Mouse (Mus musculus) MEL (cell line): ENCODE results near the gene Cog3. TPM values are rescaled to one million over a fixed set of nuclear protein-coding genes. Genes with fewer than 3 reads are reported as not detected.
A peak's percentile ranks its signal among the peaks of the same experiment; 100 is the strongest.

Experiments used
- DNase-seq: peaks from one replicate; pipeline ENCODE4 v3.0.0; 2011; ENCODE audit warnings: low read depth, low spot score
- H3K27ac ChIP-seq: 2 replicates; pipeline ENCODE4 v1.5.1; 2012; ENCODE audit warnings: low read depth, mild to moderate bottlenecking, control low read depth, low read length, moderate library complexity; ENCODE audit not compliant: control insufficient read depth
- H3K27me3 ChIP-seq, 2 experiments: fragments of 150-350 bp in 1 of 2; sonication (generic) in 1 of 2; 2 replicates each; pipeline ENCODE4 v1.6.1; 2012; ENCODE audit warnings: low read length in 2 of 2, mild to moderate bottlenecking in 2 of 2, improper control_type of control experiment in 1 of 2, moderate library complexity in 1 of 2; ENCODE audit not compliant: insufficient read depth in 2 of 2, control insufficient read depth in 1 of 2
- H3K36me3 ChIP-seq, 2 experiments: 2 replicates each; pipeline ENCODE4 v1.6.1; 2012 to 2014; ENCODE audit warnings: low read length in 2 of 2, improper control_type of control experiment in 1 of 2, inconsistent platforms in 1 of 2, mild to moderate bottlenecking in 1 of 2; ENCODE audit not compliant: insufficient read depth in 2 of 2, control insufficient read depth in 1 of 2
- H3K4me1 ChIP-seq, 2 experiments: fragments of 150-350 bp in 1 of 2; sonication (generic) in 1 of 2; 2 replicates each; pipeline ENCODE4 v1.6.1; 2012; ENCODE audit warnings: low read length in 2 of 2, improper control_type of control experiment in 1 of 2, mild to moderate bottlenecking in 1 of 2; ENCODE audit not compliant: insufficient read depth in 2 of 2, control insufficient read depth in 1 of 2
- H3K4me3 ChIP-seq, 2 experiments: fragments of 150-350 bp in 1 of 2; sonication (generic) in 1 of 2; 2 replicates each; pipeline ENCODE4 v1.5.1; 2012; ENCODE audit warnings: low read depth in 2 of 2, low read length in 2 of 2, mild to moderate bottlenecking in 2 of 2, moderate library complexity in 2 of 2, control low read depth in 1 of 2, improper control_type of control experiment in 1 of 2; ENCODE audit not compliant: control insufficient read depth in 1 of 2, insufficient read depth in 1 of 2
- H3K79me2 ChIP-seq: 2 replicates; pipeline ENCODE4 v1.6.1; 2012; ENCODE audit warnings: mild to moderate bottlenecking, low read length, moderate library complexity; ENCODE audit not compliant: control insufficient read depth, poor library complexity, insufficient read depth
- H3K9ac ChIP-seq: 2 replicates; pipeline ENCODE4 v1.6.1; 2012; ENCODE audit warnings: low read depth, mild to moderate bottlenecking, control low read depth, low read length, moderate library complexity; ENCODE audit not compliant: control insufficient read depth, poor library complexity, severe bottlenecking
- H3K9me3 ChIP-seq: fragments of 150-350 bp; sonication (generic); replicated peaks from 2 replicates; pipeline ENCODE4 v1.6.1; 2012; ENCODE audit warnings: mild to moderate bottlenecking, low read length, improper control_type of control experiment, moderate library complexity; ENCODE audit not compliant: insufficient read depth
- CHD1 ChIP-seq: IDR thresholded peaks from 2 replicates; pipeline ENCODE4 v1.6.1; 2012; ENCODE audit warnings: low read depth, mild to moderate bottlenecking, inconsistent platforms, low read length, improper control_type of control experiment
- CHD2 ChIP-seq: IDR thresholded peaks from 2 replicates; pipeline ENCODE4 v1.6.1; 2011; ENCODE audit warnings: low read length, improper control_type of control experiment
- ELF1 ChIP-seq: IDR thresholded peaks from 2 replicates; pipeline ENCODE4 v1.6.1; 2014; ENCODE audit warnings: low read depth, mild to moderate bottlenecking, inconsistent platforms, low read length, improper control_type of control experiment, moderate library complexity
- EP300 ChIP-seq, 2 experiments: IDR thresholded peaks; 2 replicates each; pipeline ENCODE4 v1.6.1; 2011; ENCODE audit warnings: improper control_type of control experiment in 2 of 2, low read length in 2 of 2, low read depth in 1 of 2, mild to moderate bottlenecking in 1 of 2
- GATA1 ChIP-seq: IDR thresholded peaks from 2 replicates; pipeline ENCODE4 v1.6.1; 2011; ENCODE audit warnings: low read depth, low read length, improper control_type of control experiment
- HCFC1 ChIP-seq: IDR thresholded peaks from 2 replicates; pipeline ENCODE4 v1.6.1; 2012; ENCODE audit warnings: low read depth, mild to moderate bottlenecking, inconsistent platforms, low read length, improper control_type of control experiment, moderate library complexity
- JUND ChIP-seq: IDR thresholded peaks from 2 replicates; pipeline ENCODE4 v1.6.1; 2011; ENCODE audit warnings: low read depth, mild to moderate bottlenecking, improper control_type of control experiment, low read length
- KAT2A ChIP-seq: conservative IDR thresholded peaks from 2 replicates; pipeline ENCODE4 v1.6.1; 2012; ENCODE audit warnings: low read depth, low read length, improper control_type of control experiment, inconsistent platforms
- MAZ ChIP-seq: IDR thresholded peaks from 2 replicates; pipeline ENCODE4 v1.6.1; 2012; ENCODE audit warnings: low read depth, mild to moderate bottlenecking, inconsistent platforms, low read length, improper control_type of control experiment
- MEF2A ChIP-seq: IDR thresholded peaks from 2 replicates; pipeline ENCODE4 v1.6.1; 2014; ENCODE audit warnings: low read depth, mild to moderate bottlenecking, inconsistent platforms, low read length, improper control_type of control experiment; ENCODE audit not compliant: poor library complexity, insufficient replicate concordance, severe bottlenecking; ENCODE audit errors: extremely low read depth
- MYC ChIP-seq: IDR thresholded peaks from 2 replicates; pipeline ENCODE4 v1.6.1; 2011; ENCODE audit warnings: low read depth, mild to moderate bottlenecking, low read length, improper control_type of control experiment, moderate library complexity
- NELFE ChIP-seq: IDR thresholded peaks from 2 replicates; pipeline ENCODE4 v1.6.1; 2011; ENCODE audit warnings: low read depth, low read length, improper control_type of control experiment
- POLR2A ChIP-seq, 2 experiments: IDR thresholded peaks; 2 replicates each; pipeline ENCODE4 v1.6.1; 2011 to 2012; ENCODE audit warnings: low read length in 2 of 2, mild to moderate bottlenecking in 2 of 2, control low read depth in 1 of 2, improper control_type of control experiment in 1 of 2, low read depth in 1 of 2, moderate library complexity in 1 of 2; ENCODE audit not compliant: control insufficient read depth in 1 of 2, insufficient read depth in 1 of 2, poor library complexity in 1 of 2
- POLR2AphosphoS5 ChIP-seq: IDR thresholded peaks from 2 replicates; pipeline ENCODE4 v1.6.1; 2012; ENCODE audit warnings: low read depth, borderline replicate concordance, mild to moderate bottlenecking, inconsistent platforms, low read length, moderate library complexity, mixed read lengths
- RCOR1 ChIP-seq: IDR thresholded peaks from 2 replicates; pipeline ENCODE4 v1.6.1; 2012; ENCODE audit warnings: low read depth, mild to moderate bottlenecking, inconsistent platforms, low read length, improper control_type of control experiment
- UBTF ChIP-seq: IDR thresholded peaks from 2 replicates; pipeline ENCODE4 v1.6.1; 2012; ENCODE audit warnings: low read depth, mild to moderate bottlenecking, inconsistent platforms, low read length, improper control_type of control experiment, moderate library complexity, borderline replicate concordance; ENCODE audit not compliant: insufficient read depth
- USF1 ChIP-seq: IDR thresholded peaks from 2 replicates; pipeline ENCODE4 v1.6.1; 2014; ENCODE audit warnings: low read depth, mild to moderate bottlenecking, inconsistent platforms, low read length, improper control_type of control experiment, moderate library complexity
- USF2 ChIP-seq, 2 experiments: IDR thresholded peaks; 2 replicates each; pipeline ENCODE4 v1.6.1; 2011 to 2012; ENCODE audit warnings: improper control_type of control experiment in 2 of 2, low read length in 2 of 2, borderline replicate concordance in 1 of 2, inconsistent platforms in 1 of 2, low read depth in 1 of 2, mild to moderate bottlenecking in 1 of 2; ENCODE audit not compliant: insufficient read depth in 1 of 2
- ZC3H11A ChIP-seq: IDR thresholded peaks from 2 replicates; pipeline ENCODE4 v1.6.1; 2012; ENCODE audit warnings: low read depth, mild to moderate bottlenecking, inconsistent platforms, low read length, improper control_type of control experiment
- ZKSCAN1 ChIP-seq: IDR thresholded peaks from 2 replicates; pipeline ENCODE4 v1.6.1; 2012; ENCODE audit warnings: low read depth, mild to moderate bottlenecking, inconsistent platforms, low read length, improper control_type of control experiment, moderate library complexity
- ZNF384 ChIP-seq: IDR thresholded peaks from 2 replicates; pipeline ENCODE4 v1.6.1; 2012; ENCODE audit warnings: low read depth, mild to moderate bottlenecking, inconsistent platforms, low read length, improper control_type of control experiment
- polyA plus RNA-seq, 2 experiments: library from polyadenylated mRNA; stranded (reverse) in 1 of 2; unstranded in 1 of 2; fragments of >175 nt in 1 of 2; fragments of >200 nt in 1 of 2; gene quantifications; 2 replicates each; pipeline versions ENCODE4 v1.2.1 to v1.2.4; 2012; ENCODE audit warnings: low replicate concordance in 2 of 2, low read depth in 1 of 2; ENCODE audit not compliant: insufficient read length in 2 of 2, insufficient read depth in 1 of 2, missing spikeins in 1 of 2
- total RNA-seq: library from RNA; depleted of rRNA; stranded (reverse); fragments of 300-350 nt; gene quantifications from 2 replicates; pipeline ENCODE4 v1.2.3, GENCODE M21; 2012

Cog3 gene
- total and polyA plus RNA-seq, 3 experiments = 15.3 to 46.1 (median 16.7) TPM

- TF ChIP-seq ZKSCAN1 (no peak), POLR2A (IDR thresholded peaks at IDR 0.05; ENCODE audit: control insufficient read depth in 1 of 2, insufficient read depth in 1 of 2, low read depth in 1 of 2, low read length in 2 of 2, poor library complexity in 1 of 2) (no peak), MYC (no peak), MEF2A (no peak), RCOR1 (no peak), MAZ (no peak), UBTF (no peak), NELFE (no peak), KAT2A (no peak), GATA1 (no peak), POLR2AphosphoS5 (no peak), CHD2 (no peak), HCFC1 (no peak), JUND (no peak)
These were observed 12.4 kb downstream of the Cog3 start (continued) for GRCm38 (mm10) chr14:75741904-75742303.

- H3K27ac ChIP-seq = no peak overlapping the region
- H3K4me1 ChIP-seq = peaks cover 0 to 3% of the 10 kb centered on the region in 2 experiments; a peak in 1 of 4 replicates
- no peak overlapping the region for H3K9ac ChIP-seq
- TF ChIP-seq USF2 (IDR thresholded peaks at IDR 0.05; ENCODE audit: borderline replicate concordance in 1 of 2, insufficient read depth in 1 of 2, low read depth in 1 of 2, low read length in 2 of 2) (no peak), ZNF384 (peak; percentile 81), EP300 (IDR thresholded peaks at IDR 0.05; ENCODE audit: low read depth in 1 of 2, low read length in 2 of 2) (peak; percentile 17 to 36; a peak in 1 of 4 replicates)
- no peaks in the 10 kb centered on the region for H3K79me2 ChIP-seq
- no peaks in the 10 kb centered on the region for H3K9me3 ChIP-seq
- peaks cover 3 to 47% of the 10 kb centered on the region in 2 experiments; a peak in 3 of 4 replicates for H3K36me3 ChIP-seq
- DNase-seq = peak; percentile 38
- H3K4me3 ChIP-seq = no peak overlapping the region
- no peaks in the 10 kb centered on the region for H3K27me3 ChIP-seq
These were observed 18.7 kb downstream of the Cog3 start for GRCm38 (mm10) chr14:75735597-75735996.

GRCm38 (mm10) chr14:75732631-75733030 is 21.7 kb downstream of the Cog3 start:
- peaks cover 0 to 3% of the 10 kb centered on the region in 2 experiments; a peak in 1 of 4 replicates for H3K4me1 ChIP-seq
- no peaks in the 10 kb centered on the region for H3K9me3 ChIP-seq
- peaks cover 6 to 45% of the 10 kb centered on the region in 2 experiments for H3K36me3 ChIP-seq
- H3K79me2 ChIP-seq = no peaks in the 10 kb centered on the region
- H3K9ac ChIP-seq = no peak overlapping the region
- no peak for DNase-seq
- H3K27me3 ChIP-seq = no peaks in the 10 kb centered on the region
- H3K27ac ChIP-seq = no peak overlapping the region
- TF ChIP-seq UBTF = no peak
- no peak for TF ChIP-seq HCFC1
- TF ChIP-seq POLR2A (IDR thresholded peaks at IDR 0.05; ENCODE audit: control insufficient read depth in 1 of 2, insufficient read depth in 1 of 2, low read depth in 1 of 2, low read length in 2 of 2, poor library complexity in 1 of 2) = no peak
- no peak for TF ChIP-seq ZNF384
- TF ChIP-seq ZKSCAN1 = no peak
- TF ChIP-seq ZC3H11A = no peak
- TF ChIP-seq ELF1 = no peak
- TF ChIP-seq USF1 = no peak
- no peak for TF ChIP-seq CHD1
- TF ChIP-seq, all 39 proteins: peak for 0
- no peak overlapping the region for H3K4me3 ChIP-seq
